Mouse (Mus musculus) bone marrow, adult 2 months (tissue): ENCODE measurements around the gene Ccnl2. TPM values are rescaled to one million over a fixed set of nuclear protein-coding genes. Genes with fewer than 3 reads are reported as not detected.

Experiments used
- H3K27ac ChIP-seq: fragments of 200-500 bp; 2 replicates; pipeline ENCODE4 v1.5.1; 2012; ENCODE audit warnings: low read depth, mild to moderate bottlenecking, control low read depth, inconsistent platforms, low read length; ENCODE audit not compliant: control insufficient read depth, poor library complexity, insufficient read depth
- H3K4me1 ChIP-seq: fragments of 200-500 bp; 2 replicates; pipeline ENCODE4 v1.6.1; 2011; ENCODE audit warnings: low read length; ENCODE audit not compliant: control insufficient read depth, insufficient read depth
- H3K4me3 ChIP-seq: fragments of 200-500 bp; replicated peaks from 2 replicates; pipeline ENCODE3; 2011; ENCODE audit warnings: mild to moderate bottlenecking, low read depth, low read length, control low read depth; ENCODE audit not compliant: control insufficient read depth
- CTCF ChIP-seq: fragments of 200-500 bp; IDR thresholded peaks from 2 replicates; pipeline ENCODE4 v1.5.1; 2011; ENCODE audit warnings: low read length, control low read depth; ENCODE audit not compliant: control insufficient read depth, insufficient read depth
- POLR2A ChIP-seq: fragments of 200-500 bp; IDR thresholded peaks from 2 replicates; pipeline ENCODE4 v1.6.1; 2011; ENCODE audit warnings: low read depth, mild to moderate bottlenecking, control low read depth, low read length, borderline replicate concordance; ENCODE audit not compliant: control insufficient read depth
- WGBS: fragments of 180-500 bp; shearing (Covaris S2); methylation state at CpG from one replicate; pipeline ENCODE4 v1.1.7; 2018; 5-methylcytosine and 5-hydroxymethylcytosine counted together
- polyA plus RNA-seq: library from polyadenylated mRNA; stranded (reverse); fragments of >200 nt; gene quantifications from 2 replicates; pipeline ENCODE4 v1.2.4, GENCODE M21; 2011; ENCODE audit warnings: low replicate concordance; ENCODE audit not compliant: missing spikeins, insufficient read depth, insufficient read length

Gene Ccnl2
- polyA plus RNA-seq, 1 experiment = 149 TPM

GRCm38 (mm10) chr4:155823443-155823842, 11.2 kb downstream of the Ccnl2 start:
- H3K27ac ChIP-seq = no peak overlapping the region
- no peak overlapping the region for H3K4me3 ChIP-seq
- WGBS = 93% methylated on average over 16 of the region's 16 CpGs
- H3K4me1 ChIP-seq = no peaks in the 10 kb centered on the region
- TF ChIP-seq POLR2A (no peak), CTCF (no peak)

GRCm38 (mm10) chr4:155829866-155830265, 17.6 kb downstream of the Ccnl2 start:
- peaks cover 4% of the 10 kb centered on the region for H3K4me1 ChIP-seq
- H3K4me3 ChIP-seq = no peak overlapping the region
- TF ChIP-seq POLR2A (no peak), CTCF (no peak)
- WGBS = 97% methylated on average over 4 of the region's 4 CpGs
- H3K27ac ChIP-seq = no peak overlapping the region

- peak overlapping the region; percentile 21 for H3K4me3 ChIP-seq
- H3K4me1 ChIP-seq = peaks cover 4% of the 10 kb centered on the region
- no peak overlapping the region for H3K27ac ChIP-seq
- TF ChIP-seq CTCF (no peak), POLR2A (no peak)
- 42% methylated on average over 8 of the region's 8 CpGs for WGBS
Observed at GRCm38 (mm10) chr4:155830596-155830995, 18.3 kb downstream of the Ccnl2 start.

- under 1% methylated on average over 49 of the region's 49 CpGs for WGBS
- H3K4me1 ChIP-seq = peaks cover 4% of the 10 kb centered on the region
Observed at GRCm38 (mm10) chr4:155831205-155831766, 19.0 kb downstream of the Ccnl2 start, which contains the start of gene Aurkaip1. TSS of gene Aurkaip1 (plus strand) at chr4:155831272.

GRCm38 (mm10) chr4:155831831-155832230, 19.5 kb downstream of the Ccnl2 start:
- TF ChIP-seq CTCF (no peak), POLR2A (no peak)
- Histone ChIP-seq H3K4me3 (peak overlapping the region; percentile 96), H3K27ac (peak overlapping the region; percentile 91), H3K4me1 (peaks cover 4% of the 10 kb centered on the region)
- under 1% methylated on average over 25 of the region's 25 CpGs for WGBS

More at GRCm38 (mm10) chr4:155831205-155831766, 19.0 kb downstream of the Ccnl2 start, which contains the start of gene Aurkaip1:
- Histone ChIP-seq H3K27ac (peak within 1 kb of the TSS; percentile 91), H3K4me3 (peak within 1 kb of the TSS; percentile 96)
- TF ChIP-seq CTCF (peak; percentile 93), POLR2A (peak; percentile 79; the same call in 1 of the 2 replicates)

- Histone ChIP-seq H3K27ac (peak overlapping the region; percentile 91; the same call in 1 of the 2 replicates), H3K4me3 (peak overlapping the region; percentile 96), H3K4me1 (peaks cover 4% of the 10 kb centered on the region)
- 49% methylated on average over 10 of the region's 10 CpGs for WGBS
- TF ChIP-seq CTCF (no peak), POLR2A (no peak)
Observed at GRCm38 (mm10) chr4:155832321-155832720, 20.0 kb downstream of the Ccnl2 start.

- WGBS = 51% methylated on average over 4 of the region's 4 CpGs
- TF ChIP-seq POLR2A (no peak), CTCF (no peak)
- H3K27ac ChIP-seq = peak overlapping the region; percentile 34; the same call in 1 of the 2 replicates
- H3K4me3 ChIP-seq = peak overlapping the region; percentile 24
- H3K4me1 ChIP-seq = peaks cover 6% of the 10 kb centered on the region
Observed at GRCm38 (mm10) chr4:155833234-155833633, 20.9 kb downstream of the Ccnl2 start.

- peaks cover 6% of the 10 kb centered on the region for H3K4me1 ChIP-seq
- TF ChIP-seq CTCF (peak; percentile 65), POLR2A (no peak)
- no peak overlapping the region for H3K4me3 ChIP-seq
- WGBS = 34% methylated on average over 2 of the region's 2 CpGs
- H3K27ac ChIP-seq = no peak overlapping the region
Observed at GRCm38 (mm10) chr4:155833836-155834235, 21.5 kb downstream of the Ccnl2 start.

GRCm38 (mm10) chr4:155837404-155838010, 25.2 kb downstream of the Ccnl2 start:
- no peak for TF ChIP-seq CTCF
- TF ChIP-seq POLR2A = no peak
- 19% methylated on average over 11 of the region's 11 CpGs for WGBS
- peaks cover 5% of the 10 kb centered on the region for H3K4me1 ChIP-seq
- H3K4me3 ChIP-seq = no peak overlapping the region
- no peak overlapping the region for H3K27ac ChIP-seq
